Mouse (Mus musculus) E14TG2a.4 (cell line): ENCODE measurements around the gene Rasa2.

Source experiments
- H3K27me3 ChIP-seq: 2 replicates; pipeline ENCODE4 v1.6.1; 2014; ENCODE audit warnings: low read length, control low read depth; ENCODE audit not compliant: insufficient read depth
- H3K36me3 ChIP-seq: 2 replicates; pipeline ENCODE4 v1.6.1; 2014; ENCODE audit warnings: low read length, control low read depth; ENCODE audit not compliant: insufficient read depth
- H3K4me1 ChIP-seq: replicated peaks from 2 replicates; pipeline ENCODE4 v1.6.1; 2014; ENCODE audit warnings: low read depth, low read length, control low read depth
- H3K4me3 ChIP-seq: replicated peaks from 2 replicates; pipeline ENCODE4 v1.5.1; 2014; ENCODE audit warnings: mild to moderate bottlenecking, low read length
- H3K9me3 ChIP-seq: 2 replicates; pipeline ENCODE4 v1.6.1; 2014; ENCODE audit warnings: low read length, control low read depth
- CTCF ChIP-seq: conservative IDR thresholded peaks from 2 replicates; pipeline ENCODE4 v1.5.1; 2014; ENCODE audit warnings: low read length
- NANOG ChIP-seq: IDR thresholded peaks from 2 replicates; pipeline ENCODE4 v1.6.1; 2014; ENCODE audit warnings: borderline replicate concordance, low read length, mixed read lengths
- POU5F1 ChIP-seq: IDR thresholded peaks from 2 replicates; pipeline ENCODE4 v1.6.1; 2014; ENCODE audit warnings: low read length, borderline replicate concordance

The Rasa2 gene

DNA sequence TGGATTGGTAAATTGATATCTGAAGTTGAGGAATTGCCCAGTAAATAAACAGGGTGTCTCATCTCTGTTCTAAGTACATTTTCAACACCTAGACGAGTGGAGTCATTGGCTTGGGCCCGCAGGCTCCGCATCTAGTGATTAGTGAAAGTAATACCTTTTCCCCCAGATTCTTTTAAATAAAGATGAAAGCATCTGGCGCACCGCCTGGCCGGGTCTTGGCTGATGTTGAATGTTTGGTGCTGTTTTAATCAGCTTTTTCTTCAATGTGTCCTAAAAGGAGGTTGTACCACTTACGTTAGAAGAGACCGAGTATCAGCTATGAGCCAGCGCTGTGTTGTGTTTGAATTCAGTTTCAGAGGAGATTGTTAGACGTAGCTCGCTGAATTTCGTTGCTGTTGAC, 39.8 kb upstream of the Rasa2 start:
- Histone ChIP-seq H3K36me3 (no peaks in the 10 kb centered on the region), H3K27me3 (no peaks in the 10 kb centered on the region), H3K9me3 (peaks cover 7% of the 10 kb centered on the region), H3K4me1 (peaks cover 26% of the 10 kb centered on the region), H3K4me3 (no peak overlapping the region)
- TF ChIP-seq NANOG (no peak), POU5F1 (no peak), CTCF (no peak)

- Histone ChIP-seq H3K27me3 (no peaks in the 10 kb centered on the region), H3K9me3 (peaks cover 7% of the 10 kb centered on the region), H3K36me3 (no peaks in the 10 kb centered on the region), H3K4me3 (peak overlapping the region; percentile 57), H3K4me1 (peaks cover 18% of the 10 kb centered on the region)
- TF ChIP-seq NANOG (no peak), CTCF (peak; percentile 47)
These were observed 38.5 kb upstream of the Rasa2 start for GRCm38 (mm10) chr9:96669877-96670276.

DNA sequence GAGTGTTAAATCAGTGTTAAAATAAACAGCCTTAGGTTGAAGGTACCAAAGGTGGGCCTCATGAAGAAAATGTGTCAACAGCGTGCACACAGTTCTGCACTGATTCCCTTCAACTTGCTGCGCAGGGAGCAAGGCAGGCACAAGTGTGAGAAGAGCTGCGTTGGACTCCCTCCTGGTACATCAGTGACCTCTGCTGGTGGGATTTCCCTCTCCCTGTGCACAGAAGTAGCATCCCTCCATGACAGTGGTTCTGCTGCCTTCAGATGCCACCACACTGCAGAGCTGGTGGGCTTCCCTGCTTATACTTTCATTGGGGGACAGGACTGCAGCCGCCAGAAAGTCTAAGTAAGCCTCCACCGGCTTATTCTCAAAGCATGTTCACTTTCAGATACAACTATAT, 37.2 kb upstream of the Rasa2 start:
- Histone ChIP-seq H3K4me3 (no peak overlapping the region), H3K9me3 (peaks cover 7% of the 10 kb centered on the region), H3K27me3 (no peaks in the 10 kb centered on the region), H3K4me1 (peaks cover 18% of the 10 kb centered on the region), H3K36me3 (no peaks in the 10 kb centered on the region)
- TF ChIP-seq POU5F1 (no peak), CTCF (peak; percentile 20; the same call in 1 of the 2 replicates)

- Histone ChIP-seq H3K4me1 (no peaks in the 10 kb centered on the region), H3K4me3 (no peak overlapping the region), H3K27me3 (no peaks in the 10 kb centered on the region), H3K36me3 (no peaks in the 10 kb centered on the region), H3K9me3 (peaks cover 15% of the 10 kb centered on the region)
- TF ChIP-seq POU5F1, result no peak
- no peak for TF ChIP-seq CTCF
These were observed 29.3 kb upstream of the Rasa2 start for GRCm38 (mm10) chr9:96660510-96661244.

DNA sequence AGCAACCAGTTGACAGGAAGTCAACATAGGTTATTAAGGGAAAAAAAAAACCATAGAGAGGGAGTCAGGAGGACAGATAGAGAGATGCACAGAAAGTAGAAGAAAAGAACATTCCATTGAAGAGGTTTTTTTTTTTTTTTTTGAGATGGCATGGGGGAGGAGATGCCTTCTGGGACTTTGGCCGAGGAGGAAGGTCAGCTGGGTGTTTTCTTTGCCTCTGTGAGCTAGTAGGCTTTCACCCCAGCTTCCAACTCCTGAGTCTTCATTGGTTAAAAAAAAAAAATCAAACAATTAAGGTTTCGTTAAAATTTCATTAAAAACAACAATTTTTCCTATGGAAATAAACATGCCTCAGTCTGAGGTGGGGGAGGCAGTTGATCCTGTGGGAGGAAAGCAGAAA, 28.4 kb upstream of the Rasa2 start:
- H3K4me3 ChIP-seq, result no peak overlapping the region
- H3K4me1 ChIP-seq, result no peaks in the 10 kb centered on the region
- no peak for TF ChIP-seq POU5F1
- TF ChIP-seq NANOG, result no peak
- TF ChIP-seq CTCF, result no peak
- H3K36me3 ChIP-seq, result no peaks in the 10 kb centered on the region
- no peaks in the 10 kb centered on the region for H3K27me3 ChIP-seq
- H3K9me3 ChIP-seq, result peaks cover 15% of the 10 kb centered on the region

DNA sequence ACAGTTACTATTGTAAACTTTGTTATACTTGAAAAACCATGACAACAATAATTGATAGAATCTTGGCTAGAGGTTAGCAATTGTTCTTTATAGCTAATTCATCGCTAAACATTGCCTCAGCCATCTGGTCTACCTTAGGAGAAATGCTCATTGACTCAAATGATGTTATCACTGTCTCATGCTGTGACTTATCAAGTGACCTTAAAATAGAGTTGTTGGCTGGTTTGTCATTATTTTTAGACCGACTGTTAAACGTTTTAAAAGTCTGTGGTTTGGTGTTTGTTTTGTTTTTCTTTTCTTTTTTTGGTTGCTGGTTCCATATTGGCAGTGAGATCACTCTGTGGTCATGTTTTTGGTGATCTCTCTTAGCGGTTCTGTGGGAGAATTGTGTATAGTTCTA, 22.1 kb upstream of the Rasa2 start:
- H3K4me3 ChIP-seq, result no peak overlapping the region
- peaks cover 9% of the 10 kb centered on the region for H3K27me3 ChIP-seq
- no peaks in the 10 kb centered on the region for H3K36me3 ChIP-seq
- TF ChIP-seq NANOG, result no peak
- no peak for TF ChIP-seq POU5F1
- no peak for TF ChIP-seq CTCF
- peaks cover 15% of the 10 kb centered on the region for H3K4me1 ChIP-seq
- H3K9me3 ChIP-seq, result no peaks in the 10 kb centered on the region

DNA sequence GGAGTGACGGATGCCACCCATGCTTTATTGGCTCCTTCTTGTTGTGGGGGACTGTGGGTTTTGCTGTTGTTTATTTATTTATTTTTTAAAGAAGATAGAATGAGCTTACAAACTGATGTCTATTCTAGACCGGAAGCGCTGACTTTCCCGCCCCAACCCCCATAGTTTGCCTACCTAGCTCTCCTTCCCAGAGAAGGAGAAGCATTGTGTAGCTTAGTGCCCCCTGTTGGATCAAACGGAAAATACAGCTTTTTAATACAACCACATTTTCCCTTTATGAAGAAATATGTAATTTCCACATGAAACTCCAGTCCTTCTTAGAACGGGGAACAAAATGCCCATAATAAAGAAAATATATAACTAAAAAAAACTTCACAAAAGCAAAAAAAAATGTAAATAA, 21.3 kb upstream of the Rasa2 start:
- no peak overlapping the region for H3K4me3 ChIP-seq
- H3K36me3 ChIP-seq, result no peaks in the 10 kb centered on the region
- H3K9me3 ChIP-seq, result no peaks in the 10 kb centered on the region
- H3K27me3 ChIP-seq, result peaks cover 10% of the 10 kb centered on the region
- H3K4me1 ChIP-seq, result peaks cover 15% of the 10 kb centered on the region
- peak; percentile 46 for TF ChIP-seq CTCF
- no peak for TF ChIP-seq NANOG
- TF ChIP-seq POU5F1, result no peak

DNA sequence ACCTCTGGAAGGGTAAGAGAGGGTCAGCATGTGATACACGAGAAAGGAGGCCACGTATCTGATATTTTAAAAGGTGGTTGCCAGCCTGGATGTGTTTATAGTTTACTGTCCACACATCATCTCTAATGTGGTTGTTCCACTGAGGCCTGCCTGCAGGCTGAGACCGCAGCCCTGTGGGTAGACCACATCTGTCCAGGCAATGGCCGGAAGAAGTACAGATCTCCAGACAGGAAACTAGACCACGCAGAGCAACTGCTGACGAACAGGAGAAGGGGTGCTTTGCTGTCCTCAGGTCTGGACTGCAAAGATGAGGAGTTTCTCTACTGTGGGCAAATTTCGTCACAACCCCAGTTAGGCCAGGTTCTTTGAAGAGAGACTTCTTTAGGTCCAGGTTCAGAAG, 19.4 kb upstream of the Rasa2 start:
- no peak for TF ChIP-seq NANOG
- TF ChIP-seq POU5F1, result no peak
- no peak for TF ChIP-seq CTCF

GRCm38 (mm10) chr9:96649924-96650323, 18.5 kb upstream of the Rasa2 start:
- Histone ChIP-seq H3K36me3 (no peaks in the 10 kb centered on the region), H3K4me3 (peak overlapping the region; percentile 23; the same call in 1 of the 2 replicates), H3K9me3 (no peaks in the 10 kb centered on the region), H3K27me3 (peaks cover 13% of the 10 kb centered on the region), H3K4me1 (peaks cover 15% of the 10 kb centered on the region)
- TF ChIP-seq CTCF (no peak), NANOG (no peak), POU5F1 (no peak)

More for the DNA sequence above, 19.4 kb upstream of the Rasa2 start:
- Histone ChIP-seq H3K4me1 (peaks cover 15% of the 10 kb centered on the region), H3K9me3 (no peaks in the 10 kb centered on the region), H3K4me3 (no peak overlapping the region), H3K27me3 (peaks cover 13% of the 10 kb centered on the region), H3K36me3 (no peaks in the 10 kb centered on the region)
